Mouse (Mus musculus) fat pad, adult 2 months (tissue): Measurements from ENCODE around the gene Tgfb1i1.

Source experiments
- DNase-seq: peaks from one replicate; pipeline ENCODE4 v3.0.0-alpha.2; 2011; ENCODE audit warnings: low read depth, low spot score; ENCODE audit errors: extremely low read depth

Tgfb1i1 gene

GRCm38 (mm10) chr7:128246496-128247391 is at the start of gene Tgfb1i1:
Tgfb1i1 (plus strand) TSS chr7:128246812.
- DNase-seq: no peak

GRCm38 (mm10) chr7:128201607-128202006 is 45.0 kb upstream of the Tgfb1i1 start:
- no peak for DNase-seq

- no peak for DNase-seq
Observed at GRCm38 (mm10) chr7:128203071-128203470, 43.5 kb upstream of the Tgfb1i1 start.

- no peak for DNase-seq
Observed at GRCm38 (mm10) chr7:128204179-128204578, 42.4 kb upstream of the Tgfb1i1 start.

GRCm38 (mm10) chr7:128205695-128206094 is 40.9 kb upstream of the Tgfb1i1 start:
- DNase-seq: no peak

GRCm38 (mm10) chr7:128206152-128206551 is 40.5 kb upstream of the Tgfb1i1 start, which contains the start of gene Cox6a2:
Cox6a2 (minus strand) TSS chr7:128206387.
- no peak for DNase-seq

- DNase-seq: no peak
Observed at GRCm38 (mm10) chr7:128208187-128208586, 38.4 kb upstream of the Tgfb1i1 start.

- DNase-seq: peak; percentile 34
Observed at GRCm38 (mm10) chr7:128209826-128210225, 36.8 kb upstream of the Tgfb1i1 start.

GRCm38 (mm10) chr7:128219952-128220351 is 26.7 kb upstream of the Tgfb1i1 start:
- DNase-seq: no peak

GRCm38 (mm10) chr7:128220936-128221335 is 25.7 kb upstream of the Tgfb1i1 start:
- no peak for DNase-seq

- DNase-seq: no peak
Observed at GRCm38 (mm10) chr7:128231741-128232140, 14.9 kb upstream of the Tgfb1i1 start.

- no peak for DNase-seq
Observed at GRCm38 (mm10) chr7:128234796-128235195, 11.8 kb upstream of the Tgfb1i1 start.

GRCm38 (mm10) chr7:128235481-128235880 is 11.1 kb upstream of the Tgfb1i1 start:
- DNase-seq: no peak

GRCm38 (mm10) chr7:128236426-128236825 is 10.2 kb upstream of the Tgfb1i1 start:
- no peak for DNase-seq

GRCm38 (mm10) chr7:128236856-128237592 is 9.6 kb upstream of the Tgfb1i1 start, which contains the start of gene Armc5:
Armc5 (plus strand) TSS chr7:128237342.
- DNase-seq: no peak

GRCm38 (mm10) chr7:128237593-128237926 is 9.1 kb upstream of the Tgfb1i1 start:
- DNase-seq: no peak

GRCm38 (mm10) chr7:128237927-128238778 is 8.5 kb upstream of the Tgfb1i1 start, which contains the start of gene 9130023H24Rik:
9130023H24Rik (minus strand) TSS chr7:128238031.
- peak; percentile 63 for DNase-seq

GRCm38 (mm10) chr7:128238991-128239390 is 7.6 kb upstream of the Tgfb1i1 start:
- no peak for DNase-seq

GRCm38 (mm10) chr7:128240131-128240784 is 6.4 kb upstream of the Tgfb1i1 start:
- DNase-seq: no peak

GRCm38 (mm10) chr7:128242331-128242730 is 4.3 kb upstream of the Tgfb1i1 start:
- no peak for DNase-seq
